Mouse (Mus musculus) liver, embryonic 14.5 days (tissue): ENCODE measurements at regions not wholly inside any gene's neighbourhood (a gene's known extent, or its start where the extent isn't known, plus 50 kb on each side); places are given as distances from the start of the nearest gene placed in this dataset.

Experiments
- ATAC-seq: fragments of 200-750 bp; cut with Nextera tagmentation; 2 replicates; pipeline ENCODE4 v1.8.0; 2017; ENCODE audit warnings: moderate number of reproducible peaks, mild to moderate bottlenecking, moderate library complexity; ENCODE audit not compliant: insufficient read depth
- DNase-seq, 3 experiments: peaks; one replicate each; pipeline ENCODE4 v3.0.0-alpha.2; 2012 to 2013; ENCODE audit warnings: low read depth in 3 of 3, low spot score in 3 of 3
- H3K27ac ChIP-seq: fragments of 300-500 bp; sonication (generic); 2 replicates; pipeline ENCODE4 v1.5.1; 2014; ENCODE audit warnings: moderate library complexity, mild to moderate bottlenecking, control low read depth, inconsistent platforms
- H3K27me3 ChIP-seq: fragments of 300-500 bp; sonication (generic); 2 replicates; pipeline ENCODE4 v1.6.1; 2014; ENCODE audit warnings: mild to moderate bottlenecking, low read length, moderate library complexity; ENCODE audit not compliant: control insufficient read depth, insufficient read depth
- H3K36me3 ChIP-seq: fragments of 300-500 bp; sonication (generic); replicated peaks from 2 replicates; pipeline ENCODE4 v1.6.1; 2014; ENCODE audit warnings: low read depth; ENCODE audit not compliant: control insufficient read depth, insufficient read depth
- H3K4me1 ChIP-seq, 2 experiments: fragments of 200-500 bp in 1 of 2; fragments of 300-500 bp in 1 of 2; sonication (generic) in 1 of 2; replicated peaks; 2 replicates each; pipeline ENCODE4 v1.6.1; 2012 to 2014; ENCODE audit warnings: antibody characterized with exemption in 1 of 2, inconsistent platforms in 1 of 2, low read length in 1 of 2; ENCODE audit not compliant: control insufficient read depth in 2 of 2, insufficient read depth in 2 of 2
- H3K4me2 ChIP-seq: fragments of 300-500 bp; sonication (generic); 2 replicates; pipeline ENCODE4 v1.6.1; 2014; ENCODE audit warnings: low read depth, mild to moderate bottlenecking, control low read depth, moderate library complexity
- H3K4me3 ChIP-seq, 2 experiments: fragments of 200-500 bp in 1 of 2; fragments of 300-500 bp in 1 of 2; sonication (generic) in 1 of 2; 2 replicates each; pipeline ENCODE4 v1.5.1; 2012 to 2014; ENCODE audit warnings: low read depth in 2 of 2, low read length in 2 of 2, mild to moderate bottlenecking in 2 of 2, control low read depth in 1 of 2, inconsistent platforms in 1 of 2, moderate library complexity in 1 of 2; ENCODE audit not compliant: insufficient read depth in 1 of 2
- H3K9ac ChIP-seq: fragments of 300-500 bp; sonication (generic); replicated peaks from 2 replicates; pipeline ENCODE4 v1.6.1; 2014; ENCODE audit warnings: mild to moderate bottlenecking, control low read depth, moderate library complexity
- H3K9me3 ChIP-seq: fragments of 300-500 bp; sonication (generic); 2 replicates; pipeline ENCODE4 v1.6.1; 2016; ENCODE audit warnings: low read length, mixed read lengths; ENCODE audit not compliant: control insufficient read depth
- CTCF ChIP-seq: IDR thresholded peaks from 2 replicates; pipeline ENCODE4 v1.5.1; 2016; ENCODE audit warnings: antibody characterized with exemption, low read depth, control low read depth
- EP300 ChIP-seq: IDR thresholded peaks from 2 replicates; pipeline ENCODE4 v1.6.1; 2016; ENCODE audit warnings: antibody characterized with exemption, low read depth
- WGBS: fragments of 180-500 bp; shearing (Covaris S2); extraction: QIAGEN DNeasy Blood & Tissue Kit; methylation state at CpG from one replicate; pipeline ENCODE4 v1.1.7; 2014; ENCODE audit not compliant: insufficient replicate concordance; 5-methylcytosine and 5-hydroxymethylcytosine counted together

GRCm38 (mm10) chr16:30134642-30135165, 70.5 kb downstream of the Hes1 start:
- DNase-seq (no peak), ATAC-seq (no peak)
- no peak overlapping the region for H3K4me3 ChIP-seq

GRCm38 (mm10) chr16:30136849-30137248, 72.7 kb downstream of the Hes1 start:
- Histone ChIP-seq H3K4me2 (no peak overlapping the region), H3K9me3 (no peaks in the 10 kb centered on the region), H3K36me3 (no peaks in the 10 kb centered on the region), H3K27me3 (no peaks in the 10 kb centered on the region), H3K4me3 (no peak overlapping the region), H3K27ac (no peak overlapping the region), H3K4me1 (peaks cover 0 to 12% of the 10 kb centered on the region in 2 experiments; a peak in 3 of 4 replicates), H3K9ac (no peak overlapping the region)
- DNase-seq (no peak), ATAC-seq (no peak)
- no peak for TF ChIP-seq CTCF
- no peak for TF ChIP-seq EP300
- WGBS: 54% methylated on average over 5 of the region's 5 CpGs

More at GRCm38 (mm10) chr16:30134642-30135165, 70.5 kb downstream of the Hes1 start:
- Histone ChIP-seq H3K36me3 (no peaks in the 10 kb centered on the region), H3K4me2 (no peak overlapping the region), H3K27ac (no peak overlapping the region), H3K27me3 (no peaks in the 10 kb centered on the region), H3K9ac (no peak overlapping the region), H3K4me1 (peaks cover 0 to 12% of the 10 kb centered on the region in 2 experiments; a peak in 3 of 4 replicates), H3K9me3 (no peaks in the 10 kb centered on the region)
- 40% methylated on average over 6 of the region's 6 CpGs for WGBS
- no peak for TF ChIP-seq EP300
- TF ChIP-seq CTCF: no peak

- DNase-seq (no peak), ATAC-seq (no peak)
- H3K9ac ChIP-seq: no peak overlapping the region
- no peak overlapping the region for H3K27ac ChIP-seq
- no peaks in the 10 kb centered on the region for H3K36me3 ChIP-seq
- whole genome bisulfite sequencing: 53% methylated on average over 1 of the region's 1 CpGs
- TF ChIP-seq EP300 (no peak), CTCF (no peak)
- H3K9me3 ChIP-seq: no peaks in the 10 kb centered on the region
- no peak overlapping the region for H3K4me2 ChIP-seq
- H3K4me3 ChIP-seq: no peak overlapping the region
- H3K27me3 ChIP-seq: no peaks in the 10 kb centered on the region
- peaks cover 0 to 12% of the 10 kb centered on the region in 2 experiments; a peak in 3 of 4 replicates for H3K4me1 ChIP-seq
Measured at GRCm38 (mm10) chr16:30137812-30138211, 73.6 kb downstream of the Hes1 start.

GRCm38 (mm10) chr16:30144818-30145464, 80.8 kb downstream of the Hes1 start:
- no peaks in the 10 kb centered on the region for H3K9me3 ChIP-seq
- ATAC-seq: no peak
- H3K27ac ChIP-seq: no peak overlapping the region
- no peak for DNase-seq
- 10% methylated on average over 13 of the region's 13 CpGs for WGBS
- no peaks in the 10 kb centered on the region for H3K27me3 ChIP-seq
- peak overlapping the region; percentile 62 for H3K4me2 ChIP-seq
- TF ChIP-seq CTCF (no peak), EP300 (no peak)
- H3K4me3 ChIP-seq: peak overlapping the region; percentile 8 to 22; a peak in 2 of 4 replicates
- 0 out of 2 replicates have a peak overlapping the region, but pooled peaks have one; percentile 3 for H3K9ac ChIP-seq
- no peaks in the 10 kb centered on the region for H3K36me3 ChIP-seq
- H3K4me1 ChIP-seq: peaks cover 5 to 12% of the 10 kb centered on the region in 2 experiments; a peak in 3 of 4 replicates

GRCm38 (mm10) chr16:30145465-30146207, 81.5 kb downstream of the Hes1 start:
- ATAC-seq (peak; percentile 45; the same call in 1 of the 2 replicates), DNase-seq (no peak)
- Histone ChIP-seq H3K27ac (no peak overlapping the region), H3K36me3 (no peaks in the 10 kb centered on the region), H3K9me3 (no peaks in the 10 kb centered on the region), H3K4me3 (peak overlapping the region; percentile 8 to 22; a peak in 2 of 4 replicates), H3K27me3 (no peaks in the 10 kb centered on the region), H3K9ac (no peak overlapping the region), H3K4me2 (peak overlapping the region; percentile 62), H3K4me1 (peaks cover 5 to 12% of the 10 kb centered on the region in 2 experiments; a peak in 3 of 4 replicates)
- WGBS: 20% methylated on average over 16 of the region's 16 CpGs
- no peak for TF ChIP-seq EP300
- no peak for TF ChIP-seq CTCF
